Mouse (Mus musculus): ENCODE measurements around the gene Efcab9.

Efcab9 gene

GRCm38 (mm10) chr11:32499931-32500330, 31.9 kb downstream of the Efcab9 start:
- intact Hi-C loops (cut with DNase I) = loop anchor here (5.0 kb wide), 1 partner anchor 43 kb away; the partner anchor contains the start of gene Ubtd2

GRCm38 (mm10) chr11:32498757-32499535, 32.9 kb downstream of the Efcab9 start:
- intact Hi-C loops (cut with DNase I) = loop anchor here (5.0 kb wide), 1 partner anchor 42 kb away; the partner anchor contains the start of gene Ubtd2

- intact Hi-C loops (cut with DNase I) = loop anchor here (5.0 kb wide), 1 partner anchor 38 kb away; the partner anchor contains the start of gene Ubtd2
Observed at GRCm38 (mm10) chr11:32495283-32495682, 36.6 kb downstream of the Efcab9 start.

GRCm38 (mm10) chr11:32493312-32493711, 38.6 kb downstream of the Efcab9 start:
- intact Hi-C loops (cut with DNase I) = no loop called here

- intact Hi-C loops (cut with DNase I) = no loop called here
Observed at GRCm38 (mm10) chr11:32491079-32491478, 40.8 kb downstream of the Efcab9 start.

DNA sequence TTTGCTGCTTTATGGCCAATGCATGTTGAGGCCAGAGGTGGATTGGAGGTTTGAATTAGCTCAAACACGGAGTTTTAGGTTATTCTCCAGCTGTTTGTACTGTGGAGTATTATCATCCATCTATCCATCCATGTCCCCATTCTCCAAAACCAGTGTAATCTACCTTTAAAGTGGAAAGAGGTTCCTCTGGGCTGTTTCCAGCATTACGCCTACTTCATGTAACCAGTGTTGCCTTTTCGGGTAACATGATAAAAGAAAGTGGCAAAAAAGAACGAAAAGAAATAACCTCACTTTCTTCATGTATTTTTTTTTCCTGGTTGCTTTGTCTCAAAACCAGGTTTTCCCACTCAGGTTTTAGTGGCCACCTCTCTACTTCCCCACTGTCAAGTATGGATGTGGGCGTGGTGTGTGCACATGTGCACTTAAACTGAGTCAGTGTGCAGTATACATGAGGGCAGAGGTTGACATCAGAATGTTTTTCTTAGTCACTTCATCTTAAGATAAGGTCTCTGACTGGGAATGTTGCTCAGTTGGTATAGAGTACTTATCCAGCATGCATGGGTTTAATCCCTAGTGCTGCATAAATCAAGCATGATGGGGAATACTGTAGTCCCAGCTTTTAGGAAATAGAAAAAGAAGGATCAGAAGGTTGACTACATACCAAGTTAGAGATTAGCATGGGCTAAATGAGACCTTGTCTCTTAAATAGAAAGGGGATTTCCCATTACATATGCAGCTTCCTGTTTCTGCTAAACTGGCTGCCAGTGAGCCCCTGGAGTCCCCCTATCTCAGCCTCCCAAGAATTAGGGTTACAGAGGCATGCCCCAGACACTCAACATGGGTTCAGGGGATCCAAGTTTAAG, 42.8 kb downstream of the Efcab9 start:
- intact Hi-C loops (cut with DNase I) = no loop called here

GRCm38 (mm10) chr11:32488344-32488743, 43.5 kb downstream of the Efcab9 start:
- intact Hi-C loops (cut with DNase I) = no loop called here

GRCm38 (mm10) chr11:32487501-32487900, 44.4 kb downstream of the Efcab9 start:
- intact Hi-C loops (cut with DNase I) = no loop called here

DNA sequence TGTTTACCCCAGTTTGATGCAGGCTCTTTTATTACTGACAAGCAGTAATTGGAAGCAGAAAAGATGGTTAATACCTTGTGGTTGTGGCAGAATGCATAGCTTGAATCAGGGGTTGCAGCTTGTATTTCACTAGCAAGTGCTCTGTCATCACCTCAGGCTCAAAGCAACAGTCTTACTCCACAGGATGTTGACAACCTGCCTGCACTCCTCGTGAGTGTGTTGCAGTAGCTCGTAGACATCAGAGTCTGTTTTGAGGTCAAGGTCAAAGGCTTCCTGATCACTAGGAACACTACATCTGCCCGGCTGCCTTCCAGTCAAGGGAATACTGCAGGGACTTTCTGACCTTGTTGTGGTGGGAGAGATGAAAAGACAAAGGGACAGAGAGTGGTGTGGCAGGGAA, 45.3 kb downstream of the Efcab9 start:
- intact Hi-C loops (cut with DNase I) = no loop called here

GRCm38 (mm10) chr11:32485290-32485689, 46.6 kb downstream of the Efcab9 start:
- intact Hi-C loops (cut with DNase I) = no loop called here

GRCm38 (mm10) chr11:32481525-32481924, 50.4 kb downstream of the Efcab9 start:
- intact Hi-C loops (cut with DNase I) = no loop called here

DNA sequence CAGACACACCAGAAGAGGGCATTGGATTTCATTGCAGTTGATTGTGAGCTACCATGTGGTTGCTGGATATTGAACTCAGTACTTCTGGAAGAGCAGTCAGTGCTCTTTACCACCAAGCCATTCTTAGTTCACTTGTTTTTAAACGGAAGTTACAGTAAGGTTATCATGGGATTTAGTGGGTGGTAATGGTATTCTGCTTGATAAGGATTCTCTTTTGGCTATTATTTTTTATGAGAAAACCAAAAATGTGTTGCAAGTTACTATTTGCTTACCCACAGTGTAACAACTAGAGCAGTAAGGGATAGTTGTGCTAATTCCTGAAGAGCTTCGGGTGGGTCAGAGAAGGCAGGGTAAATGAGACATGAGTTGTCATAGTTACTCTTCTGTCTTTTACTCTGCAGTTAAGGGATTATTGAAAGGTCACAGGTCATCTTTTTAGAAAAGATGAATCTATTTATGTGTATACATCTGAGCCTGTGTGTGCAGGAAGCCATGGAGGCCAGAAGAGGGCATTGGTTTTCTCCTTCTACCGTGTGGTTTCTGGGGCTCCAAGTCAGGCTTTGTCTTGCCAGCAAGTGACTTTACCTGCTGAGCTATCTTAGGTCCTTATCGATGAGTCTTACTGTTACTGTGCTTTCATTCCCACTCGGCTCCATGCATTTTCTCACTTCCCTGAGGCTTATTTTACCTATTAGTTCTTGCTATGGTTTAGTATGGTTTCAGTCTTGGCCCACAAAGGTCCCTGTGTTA, 56.2 kb downstream of the Efcab9 start:
- intact Hi-C loops (cut with DNase I) = no loop called here

DNA sequence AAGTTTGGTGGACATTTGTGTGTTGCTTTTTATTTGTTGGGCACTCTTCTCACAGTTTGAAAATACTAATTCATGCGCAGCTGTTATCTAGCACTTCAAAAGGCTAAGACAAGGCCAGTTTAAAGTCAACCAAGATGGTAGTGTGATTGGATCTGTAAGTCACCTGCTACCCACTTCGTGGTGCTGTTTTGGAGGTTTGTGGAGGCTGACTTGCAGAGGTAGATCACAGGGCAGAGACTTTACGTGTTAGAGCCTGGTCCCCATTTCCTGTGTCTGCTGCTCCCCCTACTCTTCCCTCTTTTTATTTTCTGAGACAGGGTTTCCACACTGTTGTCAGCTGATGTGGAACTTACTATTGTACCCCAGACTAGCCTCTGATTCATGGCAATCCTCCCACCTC, 57.2 kb downstream of the Efcab9 start:
- intact Hi-C loops (cut with DNase I) = no loop called here
